Mouse (Mus musculus) megakaryocyte, embryonic 14.5 days (primary cell): ENCODE data around the gene Cdh7.

Experiments used
- FLI1 ChIP-seq: IDR thresholded peaks from 2 replicates; pipeline ENCODE4 v1.6.1; 2012; ENCODE audit warnings: low read length, inconsistent platforms, mixed read lengths
- GATA1 ChIP-seq: IDR thresholded peaks from 3 replicates; pipeline ENCODE4 v1.6.1; 2012; ENCODE audit warnings: mixed read lengths, low read length, inconsistent platforms, borderline replicate concordance

DNA sequence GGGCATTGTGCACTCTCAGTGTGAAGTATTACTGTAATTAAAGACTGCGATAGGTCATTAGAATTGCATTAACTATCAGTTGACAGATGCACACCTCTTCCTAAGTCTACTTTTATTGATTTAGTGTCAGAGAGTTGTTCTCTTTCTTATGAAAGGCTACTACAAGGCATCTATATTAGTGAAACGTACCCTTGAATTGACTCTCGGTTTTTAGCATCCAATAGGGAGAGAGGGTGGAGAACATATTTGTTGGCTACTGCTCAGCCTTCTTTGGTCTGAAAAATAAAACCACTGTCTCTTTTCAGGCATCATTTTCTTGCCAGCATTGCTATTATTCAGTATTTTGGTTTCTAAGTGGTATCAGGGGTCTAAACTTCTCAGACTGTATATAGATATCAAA is 2.5 kb downstream of the Cdh7 start:
- no peak for TF ChIP-seq GATA1
- TF ChIP-seq FLI1, result no peak
